8 mouse cellular contexts compared by ENCODE assay signal in genomic region chr12:32292749-32293128, GRCm38 (mm10).
DNase-seq lines count a peak whose midpoint lies in the region; ATAC-seq and TF ChIP-seq lines count a peak whose summit lies in the region.

No protein-coding gene starts in this region.

- peak; percentile 27 for DNase-seq in kidney, adult 11 months
- peak; percentile 6 for DNase-seq in brain, embryonic 14.5 days (ENCODE audit: low read depth)
- DNase-seq in kidney, postnatal 10 days, result peak; percentile 21
- no peak for DNase-seq in right cerebral cortex, adult 2 months (ENCODE audit: low spot score in 2 of 2)
- no peak for DNase-seq in frontal cortex, postnatal 25 days (ENCODE audit: low spot score in 2 of 2)
- no peak for DNase-seq in gastrocnemius, postnatal 36 days

- intact Hi-C loops in gastrocnemius, postnatal 36 days (cut with DNase I), result loop anchor here (5.0 kb wide), 2 partner anchors 85 to 605 kb away; partner anchors contain the start of gene Ccdc71l

- H3K27ac ChIP-seq in kidney, embryonic 14.5 days (ENCODE audit: low read depth, low read length), result no peak overlapping the region

- H3K9ac ChIP-seq in kidney, embryonic 14.5 days (ENCODE audit: low read depth, low read length), result no peak overlapping the region

- H3K4me2 ChIP-seq in kidney, embryonic 14.5 days (replicated peaks; ENCODE audit: low read depth, low read length), result no peak overlapping the region

- H3K36me3 ChIP-seq in kidney, embryonic 14.5 days (ENCODE audit: control insufficient read depth, insufficient read depth, low read length), result no peaks in the 10 kb centered on the region

- no peak overlapping the region for H3K4me3 ChIP-seq in kidney, embryonic 14.5 days (ENCODE audit: low read length)

- ATAC-seq in kidney, embryonic 14.5 days (ENCODE audit: low FRiP score, low TSS enrichment), result no peak
- peak; percentile 62 for ATAC-seq in megakaryocyte-erythroid progenitor cell, adult 5-6 weeks (replicated peaks; ENCODE audit: low FRiP score, low TSS enrichment, poor library complexity, severe bottlenecking)

- WGBS in kidney, embryonic 14.5 days, result 70% methylated on average over 5 of the region's 5 CpGs

- no peak for TF ChIP-seq CTCF in brain, embryonic 14.5 days (IDR thresholded peaks at IDR 0.05; ENCODE audit: borderline replicate concordance, extremely low read depth, insufficient read depth, insufficient read length)

- no peaks in the 10 kb centered on the region for H3K27me3 ChIP-seq in kidney, embryonic 14.5 days (ENCODE audit: control insufficient read depth, insufficient read depth, low read length)

- H3K9me3 ChIP-seq in kidney, embryonic 14.5 days (ENCODE audit: control insufficient read depth, low read length), result no peaks in the 10 kb centered on the region

- no peak for TF ChIP-seq POLR2A in brain, embryonic 14.5 days (IDR thresholded peaks at IDR 0.05; ENCODE audit: borderline replicate concordance, extremely low read depth, insufficient read depth, insufficient read length, poor library complexity, severe bottlenecking)

- no peaks in the 10 kb centered on the region for H3K4me1 ChIP-seq in kidney, embryonic 14.5 days (ENCODE audit: control insufficient read depth, insufficient read depth, low read length)

Comparison
In these comparisons a context has a peak if more than half of its experiments do, and no peak if none do; other contexts are left out.
1. DNase-seq: peak in kidney, adult 11 months (single experiment), brain, embryonic 14.5 days (single experiment) and kidney, postnatal 10 days (single experiment); none in right cerebral cortex, adult 2 months (0 of 2), frontal cortex, postnatal 25 days (0 of 2) and gastrocnemius, postnatal 36 days (0 of 2).